Mouse (Mus musculus): ENCODE data around the gene Slc4a10.

GRCm38 (mm10) chr2:62231271-62231670 is 185.0 kb downstream of the Slc4a10 start:
- TF ChIP-seq EP300 (IDR thresholded peaks at IDR 0.05; ENCODE audit: insufficient read depth, low read depth, low read length) = no peak
- TF ChIP-seq CTCF (IDR thresholded peaks at IDR 0.05; ENCODE audit: low read depth, low read length) = no peak

Data from ES-Bruce4 (cell line).